Mouse (Mus musculus) left cerebral cortex, postnatal 25 days (tissue): ENCODE data around the gene Scube3. TPM values are rescaled to one million over a fixed set of nuclear protein-coding genes. Genes with fewer than 3 reads are reported as not detected.
A peak's percentile ranks its signal among the peaks of the same experiment; 100 is the strongest.

ENCODE experiments used
- DNase-seq, 2 experiments: peaks; one replicate each; pipeline ENCODE4 v3.0.0; 2022; ENCODE audit warnings: low spot score in 2 of 2, mixed read lengths in 1 of 2
- intact Hi-C: fragments of 180-260 bp; cut with DNase I; formaldehyde crosslinking; loops from one replicate; pipeline ENCODE4 v1.15.1; 2025
- total RNA-seq, 2 experiments: library from RNA; stranded (reverse); gene quantifications; 2 replicates each; pipeline ENCODE4 v1.2.3; 2021

Scube3 gene
- total RNA-seq, 2 experiments from 2014 or later = 1.1 to 5.5 TPM

- DNase-seq = no peak
- intact Hi-C loops = no loop called here
Observed at GRCm38 (mm10) chr17:28130391-28131125, 11.4 kb upstream of the Scube3 start.

DNA sequence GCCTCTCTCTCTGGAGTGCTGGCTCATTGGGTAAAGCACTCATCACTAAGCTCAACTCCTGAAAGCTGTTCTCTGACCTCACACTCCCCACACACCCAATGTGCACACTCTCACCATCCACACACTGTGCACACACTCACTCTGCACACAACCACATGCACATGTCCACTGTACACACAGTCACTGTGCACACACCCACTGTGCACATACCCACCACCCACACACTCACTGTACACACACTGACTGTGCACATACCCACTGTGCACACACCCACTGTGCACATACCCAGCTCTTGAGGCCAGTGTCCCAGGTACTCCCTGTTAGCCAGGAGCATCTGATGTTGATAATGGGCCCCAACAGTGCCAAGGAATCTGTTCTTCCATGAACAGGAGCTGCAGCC is 10.8 kb upstream of the Scube3 start:
- no peak for DNase-seq
- intact Hi-C loops = no loop called here

DNA sequence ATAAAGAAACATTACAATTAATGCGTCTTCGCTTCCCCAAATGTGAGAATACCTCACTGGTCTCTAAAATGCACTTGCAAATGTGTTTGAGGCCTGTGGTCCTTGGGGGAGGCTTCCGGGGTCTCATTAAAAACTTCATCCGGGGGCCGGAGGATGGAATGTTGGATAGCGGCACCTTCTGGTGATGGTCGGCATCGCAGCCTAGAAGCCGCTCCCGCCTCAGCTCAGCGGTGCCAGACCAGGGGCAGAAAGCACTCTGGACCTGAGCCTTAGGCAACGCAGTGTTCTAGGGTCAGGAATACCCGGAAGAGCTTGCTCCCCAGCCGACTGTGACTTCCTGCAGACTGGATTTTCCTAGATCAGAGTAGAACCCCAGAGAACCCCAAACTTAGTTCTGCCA is 8.7 kb upstream of the Scube3 start:
- intact Hi-C loops = loop anchor here (1.0 kb wide), 1 partner anchor 48 kb away; no protein-coding TSS in a partner anchor
- DNase-seq = peak; percentile 37 to 52

DNA sequence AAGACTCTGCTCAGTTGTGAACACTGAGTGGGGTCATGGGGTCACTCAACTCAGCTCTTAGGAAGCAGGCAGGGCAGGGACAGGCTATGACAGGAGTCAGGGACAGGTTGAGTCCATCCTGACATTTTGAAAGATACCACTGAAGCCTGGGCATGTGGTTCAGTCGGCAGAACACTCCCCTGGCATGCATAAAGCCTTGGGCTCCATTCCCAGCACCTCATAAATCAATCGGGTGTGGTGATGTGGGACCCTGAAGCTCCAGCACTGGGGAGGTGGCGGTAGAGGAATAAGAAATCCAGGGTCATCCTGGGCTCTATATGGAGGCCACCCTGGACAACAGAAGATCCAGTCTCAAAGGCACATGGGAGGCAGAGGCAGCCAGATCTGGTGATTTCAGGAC is 6.4 kb upstream of the Scube3 start:
- intact Hi-C loops = no loop called here
- DNase-seq = no peak

GRCm38 (mm10) chr17:28136266-28136665 is 5.7 kb upstream of the Scube3 start:
- no peak for DNase-seq
- intact Hi-C loops = no loop called here

- DNase-seq = no peak
- intact Hi-C loops = no loop called here
Observed at GRCm38 (mm10) chr17:28138013-28138412, 3.9 kb upstream of the Scube3 start.

DNA sequence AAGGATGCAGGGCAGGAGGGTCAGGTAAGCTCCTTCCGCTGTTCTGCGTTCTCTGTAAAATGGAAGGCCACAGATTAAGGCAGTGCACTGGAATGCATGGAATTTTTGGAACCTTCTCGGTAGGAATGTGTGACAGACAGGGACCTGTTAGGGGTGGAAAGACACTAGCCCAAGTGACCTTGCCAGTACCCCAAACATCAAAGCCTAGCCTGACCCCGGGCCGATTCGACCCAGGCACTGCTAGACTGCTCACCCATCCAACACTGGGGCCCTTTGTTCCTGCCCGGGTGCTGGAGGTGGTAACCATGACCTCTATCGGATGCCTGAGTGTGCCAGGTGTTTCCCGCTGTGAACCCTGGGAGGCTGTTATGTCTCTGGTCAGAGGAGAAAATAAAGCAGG is 3.3 kb upstream of the Scube3 start:
- no peak for DNase-seq
- intact Hi-C loops = no loop called here

DNA sequence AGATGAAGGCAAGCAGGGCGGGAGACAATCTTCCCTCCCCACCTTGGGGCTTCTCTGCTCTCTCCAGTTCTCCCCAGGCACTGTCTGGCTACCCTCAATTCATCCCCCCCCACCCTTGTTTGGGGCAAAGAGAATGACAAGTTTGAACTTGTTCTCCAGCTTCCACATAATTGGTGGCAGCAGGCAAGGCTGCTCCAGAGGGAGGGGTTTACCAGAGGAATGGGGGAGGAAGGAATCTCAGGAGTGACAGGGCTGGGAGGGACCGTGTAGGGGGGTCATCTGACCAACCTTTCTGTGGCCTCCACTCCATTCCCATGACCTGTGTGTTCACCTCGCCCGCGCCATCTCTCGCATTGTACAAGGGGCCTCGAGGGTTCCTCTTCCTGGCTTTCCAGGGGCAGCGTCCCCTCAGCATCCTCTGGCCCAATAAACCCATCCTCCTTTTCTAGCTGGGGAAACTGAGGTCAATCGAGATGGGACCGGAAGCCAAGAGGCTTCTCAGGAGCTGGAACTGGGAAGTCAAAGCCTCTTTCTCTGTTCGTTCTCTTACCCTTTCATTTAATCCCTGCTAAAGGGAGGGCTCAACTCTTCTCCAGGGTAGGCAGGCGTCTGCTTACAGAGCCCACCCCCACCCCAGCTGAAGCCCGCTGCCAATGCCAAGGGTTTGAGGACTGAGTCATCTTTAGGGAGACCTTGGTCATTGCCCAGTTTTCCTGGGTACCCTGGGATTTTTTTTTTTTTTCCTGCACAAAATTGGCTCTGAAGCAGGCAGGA is 1.3 kb upstream of the Scube3 start:
- intact Hi-C loops = no loop called here
- DNase-seq = no peak

DNA sequence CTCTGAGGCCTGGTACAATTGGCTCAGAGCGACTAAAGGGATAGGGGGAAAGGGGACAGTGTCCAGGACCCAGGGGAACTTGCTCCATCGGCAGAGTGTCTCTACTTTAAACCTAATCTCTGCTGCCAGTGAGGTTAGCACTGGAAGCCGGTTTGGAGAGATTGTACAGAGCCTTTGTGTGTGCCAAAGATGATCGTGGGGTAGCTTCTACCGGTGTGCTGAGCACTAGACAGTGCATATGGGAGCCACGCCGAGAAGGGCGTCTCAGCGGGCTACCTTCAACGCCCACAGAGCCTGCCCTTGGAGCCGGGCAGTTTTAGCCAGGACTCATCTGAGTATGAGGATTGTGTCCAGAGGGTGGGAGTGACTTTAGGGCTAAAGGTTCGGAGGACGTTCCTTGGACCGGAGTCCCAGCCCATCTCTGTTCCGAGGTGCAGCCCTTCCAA is 713 bp upstream of the Scube3 start:
- intact Hi-C loops = no loop called here
- no peak for DNase-seq

- intact Hi-C loops = no loop called here
Observed at GRCm38 (mm10) chr17:28142700-28143610, 1.0 kb downstream of the Scube3 start.

DNA sequence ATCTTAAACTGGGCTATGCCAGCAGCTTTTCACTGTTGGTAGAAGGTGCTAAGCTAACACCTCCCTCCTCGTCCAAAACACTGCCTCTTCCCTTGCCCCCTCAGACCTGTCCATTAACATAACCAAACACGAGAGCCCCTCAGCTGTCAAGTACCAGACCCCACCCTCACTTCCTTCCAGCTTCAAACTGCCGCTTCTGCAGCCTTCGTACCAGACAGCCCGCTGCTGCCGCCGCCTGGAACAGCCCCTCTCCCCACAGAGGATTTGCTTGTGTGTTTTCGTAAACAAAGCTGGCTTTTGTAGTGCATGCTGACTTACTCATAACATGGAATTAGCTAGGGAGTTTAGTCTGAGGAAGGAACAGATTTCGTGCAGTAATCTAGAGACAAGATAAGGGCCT is 1.8 kb downstream of the Scube3 start:
- intact Hi-C loops = no loop called here
- DNase-seq = no peak

More at GRCm38 (mm10) chr17:28142700-28143610, 1.0 kb downstream of the Scube3 start:
- no peak for DNase-seq

DNA sequence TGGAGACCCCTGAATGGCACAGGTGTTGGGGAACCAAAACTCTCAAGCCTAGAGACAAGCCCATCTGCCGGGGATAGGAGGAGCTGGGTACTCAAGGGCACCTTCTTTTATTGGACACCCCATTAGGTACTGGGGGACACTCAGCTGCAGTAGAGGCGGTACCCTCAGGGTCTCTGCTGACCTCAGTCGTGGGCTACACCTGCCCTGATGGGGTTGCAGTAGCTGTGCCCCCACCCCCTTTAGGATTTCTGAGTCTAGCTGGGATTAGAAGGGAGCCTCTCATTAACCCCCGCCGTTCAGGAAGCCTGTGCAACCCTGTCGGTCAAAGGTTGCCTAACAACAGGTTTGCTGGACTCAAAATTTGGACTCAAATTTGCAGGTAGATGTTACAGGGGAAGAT is 2.3 kb downstream of the Scube3 start:
- DNase-seq = no peak
- intact Hi-C loops = no loop called here

GRCm38 (mm10) chr17:28148288-28148687 is 6.3 kb downstream of the Scube3 start:
- intact Hi-C loops = no loop called here
- no peak for DNase-seq

DNA sequence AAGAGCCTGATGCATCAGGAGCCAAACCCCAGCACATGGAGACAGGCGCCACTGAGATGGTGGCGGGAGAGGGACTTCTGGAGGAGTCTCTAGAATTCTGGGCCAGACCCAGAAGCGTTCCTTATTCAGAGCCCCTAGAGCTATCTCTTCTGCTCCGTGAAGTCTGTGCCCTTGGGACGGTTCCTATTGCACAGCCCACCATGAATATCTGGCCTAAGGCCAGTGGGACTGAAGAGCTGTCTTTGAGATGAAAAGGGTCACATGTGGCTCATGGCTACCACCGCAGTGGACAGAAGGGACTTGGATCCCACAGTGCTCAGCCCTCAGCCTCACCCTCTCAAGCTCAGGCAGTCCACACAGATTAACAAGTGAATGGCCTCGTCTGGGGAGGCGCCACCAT is 7.8 kb downstream of the Scube3 start:
- DNase-seq = no peak
- intact Hi-C loops = no loop called here

- no peak for DNase-seq
- intact Hi-C loops = no loop called here
Observed at GRCm38 (mm10) chr17:28150456-28150855, 8.5 kb downstream of the Scube3 start.

- no peak for DNase-seq
- intact Hi-C loops = no loop called here
Observed at GRCm38 (mm10) chr17:28153095-28153494, 11.2 kb downstream of the Scube3 start.

DNA sequence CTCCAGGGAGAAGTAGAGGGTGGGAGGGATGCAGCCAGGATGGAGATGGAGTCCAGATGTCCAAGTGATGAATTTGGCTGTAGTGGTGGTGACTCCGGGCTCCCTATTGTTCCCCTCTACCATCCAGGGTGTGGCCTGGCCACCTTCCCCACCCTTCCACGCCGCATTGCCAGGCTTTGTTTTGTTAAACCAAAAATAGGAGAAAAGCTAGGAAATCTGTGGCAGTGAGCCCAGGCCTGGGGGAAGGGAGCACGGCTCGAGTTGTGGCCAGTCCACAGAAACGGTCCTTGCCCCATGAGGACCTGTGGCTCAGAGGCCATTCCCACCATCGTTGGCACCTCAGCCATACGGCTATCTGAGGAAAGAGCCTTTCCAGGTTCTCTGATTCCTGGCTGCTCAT is 13.0 kb downstream of the Scube3 start:
- intact Hi-C loops = no loop called here
- no peak for DNase-seq

- intact Hi-C loops = loop anchor here (5.0 kb wide), 1 partner anchor 168 kb away; no protein-coding TSS in a partner anchor
- no peak for DNase-seq
Observed at GRCm38 (mm10) chr17:28160361-28160760, 18.4 kb downstream of the Scube3 start.

DNA sequence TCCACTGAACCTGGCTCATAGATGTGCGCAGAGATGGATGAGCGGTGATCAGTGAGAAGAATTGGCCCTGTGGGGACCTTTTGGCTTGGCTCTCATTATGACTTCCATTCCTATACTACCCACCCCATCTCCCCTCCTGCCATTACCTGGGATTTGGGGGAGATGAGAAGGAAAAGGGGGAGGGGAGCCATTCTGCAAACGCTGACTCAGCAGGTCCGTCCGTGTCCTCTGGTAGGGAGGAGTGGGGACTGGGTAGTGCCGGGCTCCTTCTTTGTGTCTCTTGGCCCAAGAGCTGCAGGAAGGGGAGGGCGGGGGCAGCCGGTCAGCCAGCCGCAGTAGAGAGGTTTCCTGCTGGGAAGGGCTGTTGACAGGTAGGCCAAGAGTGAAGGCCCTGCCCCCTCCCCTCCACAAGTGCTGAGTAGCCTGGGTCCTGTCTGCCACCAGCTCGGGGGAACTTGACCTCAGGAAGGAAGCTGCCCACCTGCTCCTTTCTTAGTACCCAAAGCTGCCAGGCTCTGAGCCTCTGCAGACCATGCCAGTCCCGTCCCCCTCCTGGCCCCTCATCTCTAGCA is 19.5 kb downstream of the Scube3 start:
- DNase-seq = no peak
- intact Hi-C loops = loop anchor here (5.0 kb wide), 1 partner anchor 169 kb away; no protein-coding TSS in a partner anchor
